Mouse (Mus musculus) neural tube, embryonic 14.5 days (tissue): Measurements from ENCODE around the gene Cnn3. TPM values are rescaled to one million over a fixed set of nuclear protein-coding genes. Genes with fewer than 3 reads are reported as not detected.
A peak's percentile ranks its signal among the peaks of the same experiment; 100 is the strongest.

Source experiments
- ATAC-seq: fragments of 200-750 bp; cut with Nextera tagmentation; 2 replicates; pipeline ENCODE4 v1.8.0; 2017; ENCODE audit warnings: low read depth, mild to moderate bottlenecking, moderate TSS enrichment, moderate library complexity
- H3K27ac ChIP-seq: fragments of 300-500 bp; sonication (generic); 2 replicates; pipeline ENCODE4 v1.5.1; 2014; ENCODE audit warnings: low read depth, mild to moderate bottlenecking, control low read depth, low read length, moderate library complexity, mixed read lengths
- H3K27me3 ChIP-seq: fragments of 300-500 bp; sonication (generic); 2 replicates; pipeline ENCODE4 v1.6.1; 2014; ENCODE audit warnings: low read length; ENCODE audit not compliant: control insufficient read depth, insufficient read depth
- H3K36me3 ChIP-seq: fragments of 300-500 bp; sonication (generic); 2 replicates; pipeline ENCODE4 v1.6.1; 2014; ENCODE audit warnings: low read length, mixed read lengths; ENCODE audit not compliant: control insufficient read depth, insufficient read depth
- H3K4me1 ChIP-seq: fragments of 300-500 bp; sonication (generic); 2 replicates; pipeline ENCODE4 v1.6.1; 2014; ENCODE audit warnings: low read length; ENCODE audit not compliant: control insufficient read depth, insufficient read depth
- H3K4me2 ChIP-seq: fragments of 300-500 bp; sonication (generic); 2 replicates; pipeline ENCODE4 v1.6.1; 2014; ENCODE audit warnings: mild to moderate bottlenecking, low read depth, low read length, control low read depth
- H3K4me3 ChIP-seq: fragments of 300-500 bp; sonication (generic); 2 replicates; pipeline ENCODE4 v1.5.1; 2014; ENCODE audit warnings: low read depth, low read length, control low read depth, mixed read lengths
- H3K9ac ChIP-seq: fragments of 300-500 bp; sonication (generic); replicated peaks from 2 replicates; pipeline ENCODE4 v1.6.1; 2014; ENCODE audit warnings: low read depth, mild to moderate bottlenecking, control low read depth, low read length, mixed read lengths
- H3K9me3 ChIP-seq: fragments of 300-500 bp; sonication (generic); 2 replicates; pipeline ENCODE4 v1.6.1; 2016; ENCODE audit warnings: low read length; ENCODE audit not compliant: control insufficient read depth
- WGBS: fragments of 180-500 bp; shearing (Covaris S2); extraction: QIAGEN DNeasy Blood & Tissue Kit; methylation state at CpG from one replicate; pipeline ENCODE4 v1.1.7; 2014; 5-methylcytosine and 5-hydroxymethylcytosine counted together
- polyA plus RNA-seq: library from polyadenylated mRNA; unstranded; fragments of >200 nt; fragmentation: Nextera tagmentation; extraction: Ambion mirVana; gene quantifications from 2 replicates; pipeline ENCODE4 v1.2.1, GENCODE M21; 2014

The Cnn3 gene
- polyA plus RNA-seq, 1 experiment from 2014 or later: 409 TPM

DNA sequence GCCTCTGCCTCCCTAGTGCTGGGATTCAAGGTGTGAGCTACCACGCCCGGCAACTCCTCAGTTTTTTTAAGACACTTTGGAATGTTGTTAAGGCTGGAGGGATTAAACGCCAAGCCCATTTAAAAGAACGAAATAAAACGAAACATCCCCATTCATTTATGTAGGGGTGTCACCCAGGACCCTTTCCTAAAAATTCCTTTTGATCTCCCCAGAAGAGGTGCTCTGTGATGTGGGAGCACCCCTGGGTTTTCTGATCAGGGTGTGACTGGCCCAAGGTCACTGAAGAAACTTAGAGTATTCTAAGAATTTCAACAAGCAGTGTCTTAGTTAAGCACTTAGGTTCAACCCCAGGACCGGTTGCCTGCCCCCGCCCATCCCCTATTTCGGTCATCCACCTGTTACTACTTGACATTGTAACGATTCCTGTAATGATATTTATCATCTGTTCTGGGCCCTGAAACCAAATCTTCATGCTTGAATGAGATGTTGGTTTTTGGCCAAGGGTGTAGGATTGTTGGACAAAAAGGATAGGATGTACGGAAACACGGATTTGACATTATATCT lies 2.5 kb downstream of the Cnn3 start:
- Histone ChIP-seq H3K9ac (peak overlapping the region; percentile 42; the same call in 1 of the 2 replicates), H3K4me3 (peak overlapping the region; percentile 88), H3K27me3 (no peaks in the 10 kb centered on the region), H3K27ac (no peak overlapping the region), H3K9me3 (no peaks in the 10 kb centered on the region), H3K4me1 (peaks cover 40% of the 10 kb centered on the region), H3K4me2 (peak overlapping the region; percentile 86), H3K36me3 (no peaks in the 10 kb centered on the region)
- ATAC-seq: no peak
- 51% methylated on average over 11 of the region's 11 CpGs for WGBS

DNA sequence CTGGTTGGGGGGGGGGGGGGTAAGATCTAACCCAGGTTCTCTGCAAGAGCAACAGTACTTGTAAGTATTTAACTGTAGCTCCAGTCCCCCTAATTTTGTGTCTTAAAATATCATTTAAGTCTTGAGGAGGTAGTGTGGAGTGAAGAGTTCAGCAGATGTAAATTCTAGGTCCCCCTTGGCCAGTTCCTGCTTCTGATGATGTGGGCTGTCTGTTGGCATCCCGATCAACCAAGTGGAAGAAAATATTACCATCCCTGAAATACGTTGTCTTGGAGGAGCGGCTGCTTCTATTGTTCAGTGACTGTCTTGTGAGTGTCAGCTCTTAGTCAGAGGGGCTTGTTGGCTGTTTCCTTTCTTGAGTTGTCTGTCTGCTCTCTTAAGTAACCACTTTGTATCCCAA lies 3.2 kb downstream of the Cnn3 start:
- no peaks in the 10 kb centered on the region for H3K27me3 ChIP-seq
- H3K9ac ChIP-seq: no peak overlapping the region
- H3K36me3 ChIP-seq: no peaks in the 10 kb centered on the region
- H3K4me1 ChIP-seq: peaks cover 40% of the 10 kb centered on the region
- no peaks in the 10 kb centered on the region for H3K9me3 ChIP-seq
- ATAC-seq: no peak
- peak overlapping the region; percentile 88; the same call in 1 of the 2 replicates for H3K4me3 ChIP-seq
- H3K4me2 ChIP-seq: peak overlapping the region; percentile 86
- no peak overlapping the region for H3K27ac ChIP-seq
- WGBS: 10% methylated on average over 3 of the region's 3 CpGs

DNA sequence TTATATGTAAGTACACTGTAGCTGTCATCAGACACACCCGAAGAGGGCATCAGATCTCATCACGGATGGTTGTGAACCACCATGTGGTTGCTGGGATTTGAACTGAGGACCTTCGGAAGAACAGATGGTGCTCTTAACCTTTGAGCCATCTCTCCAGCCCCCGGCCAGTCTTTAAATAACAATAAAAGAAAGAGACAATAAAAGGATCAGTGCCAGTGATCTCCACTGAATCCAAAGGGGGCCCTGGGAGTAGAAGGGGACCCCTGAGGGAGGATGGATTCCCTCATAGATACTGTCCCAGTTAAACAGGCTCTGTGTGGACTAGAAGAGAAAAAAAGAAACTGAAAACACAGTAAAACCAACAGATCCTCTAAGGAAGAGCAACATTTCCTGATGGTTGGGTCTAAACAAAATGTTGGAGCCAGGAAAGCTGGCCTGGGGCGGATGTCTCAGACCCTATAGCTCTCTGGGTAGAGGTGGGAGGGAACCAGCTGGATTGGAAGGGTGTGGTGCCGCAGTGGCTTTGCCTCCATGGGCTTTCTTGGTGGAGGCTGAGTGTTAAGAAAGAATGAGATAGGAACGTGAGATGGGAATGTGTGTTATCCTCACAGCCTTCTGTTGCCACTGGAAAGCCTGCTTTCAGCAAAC lies 4.1 kb downstream of the Cnn3 start:
- 0 out of 2 replicates have a peak overlapping the region, but pooled peaks have one; percentile 8 for H3K27ac ChIP-seq
- H3K4me1 ChIP-seq: peaks cover 48% of the 10 kb centered on the region
- no peak overlapping the region for H3K4me3 ChIP-seq
- H3K9ac ChIP-seq: no peak overlapping the region
- WGBS: 16% methylated on average over 7 of the region's 7 CpGs
- no peaks in the 10 kb centered on the region for H3K9me3 ChIP-seq
- ATAC-seq: no peak
- no peaks in the 10 kb centered on the region for H3K27me3 ChIP-seq
- H3K36me3 ChIP-seq: no peaks in the 10 kb centered on the region
- peak overlapping the region; percentile 86; the same call in 1 of the 2 replicates for H3K4me2 ChIP-seq

DNA sequence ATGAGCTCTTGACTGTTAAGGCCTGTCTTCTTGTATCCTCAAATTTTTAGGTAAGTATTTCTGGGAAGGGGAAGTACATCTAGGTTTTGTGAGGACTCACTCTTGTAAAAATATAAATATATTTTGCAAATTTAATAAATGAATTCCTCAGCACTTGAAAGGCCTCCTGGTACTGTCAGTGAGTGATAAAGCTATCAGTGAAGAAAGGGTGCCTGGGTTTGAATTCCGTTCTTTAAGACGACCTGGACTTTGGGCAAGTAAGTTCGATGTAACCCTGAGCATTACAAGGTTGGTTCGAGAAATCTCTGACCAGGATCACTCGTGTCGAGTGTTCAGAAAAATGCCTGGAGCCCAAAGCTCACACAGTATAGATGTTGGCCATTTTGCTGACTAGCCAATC lies 7.1 kb downstream of the Cnn3 start:
- H3K4me1 ChIP-seq: peaks cover 45% of the 10 kb centered on the region
- no peaks in the 10 kb centered on the region for H3K36me3 ChIP-seq

DNA sequence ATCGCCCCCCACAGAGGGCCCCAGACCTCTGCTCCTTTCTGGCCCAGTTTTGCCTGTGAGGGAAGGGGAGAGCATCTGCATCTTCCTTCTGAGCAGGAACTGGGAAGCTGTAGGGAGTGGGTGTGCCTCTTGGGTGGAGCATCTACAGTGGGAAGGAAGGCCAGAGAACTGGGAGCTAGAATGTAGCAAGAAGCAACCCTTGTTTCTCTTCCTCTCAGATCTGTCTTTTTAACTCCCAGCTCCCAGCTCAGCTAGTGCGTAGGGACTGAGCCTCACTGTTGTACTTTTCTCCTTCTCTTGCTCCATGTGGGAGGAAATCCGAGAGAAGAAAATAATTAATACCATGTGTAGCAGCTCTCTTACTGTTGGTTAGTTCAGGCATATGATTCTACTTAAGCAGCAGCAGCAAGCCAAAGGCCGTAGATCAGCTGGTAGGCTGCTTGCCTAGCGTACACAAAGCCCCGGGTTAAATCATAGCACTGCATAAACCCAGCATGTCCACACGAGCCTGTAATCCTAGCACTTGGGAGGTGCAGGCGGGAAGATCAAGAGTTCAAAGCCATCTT lies 7.8 kb downstream of the Cnn3 start:
- no peak for ATAC-seq
- Histone ChIP-seq H3K4me2 (no peak overlapping the region), H3K27ac (no peak overlapping the region), H3K36me3 (no peaks in the 10 kb centered on the region), H3K9me3 (no peaks in the 10 kb centered on the region), H3K9ac (no peak overlapping the region), H3K27me3 (no peaks in the 10 kb centered on the region), H3K4me1 (peaks cover 38% of the 10 kb centered on the region), H3K4me3 (no peak overlapping the region)
- WGBS: 52% methylated on average over 8 of the region's 8 CpGs

More for the DNA sequence above, 7.1 kb downstream of the Cnn3 start:
- H3K9ac ChIP-seq: no peak overlapping the region
- no peak for ATAC-seq
- no peaks in the 10 kb centered on the region for H3K27me3 ChIP-seq
- no peak overlapping the region for H3K4me2 ChIP-seq
- WGBS: 87% methylated on average over 6 of the region's 6 CpGs
- no peaks in the 10 kb centered on the region for H3K9me3 ChIP-seq
- no peak overlapping the region for H3K27ac ChIP-seq
- no peak overlapping the region for H3K4me3 ChIP-seq

DNA sequence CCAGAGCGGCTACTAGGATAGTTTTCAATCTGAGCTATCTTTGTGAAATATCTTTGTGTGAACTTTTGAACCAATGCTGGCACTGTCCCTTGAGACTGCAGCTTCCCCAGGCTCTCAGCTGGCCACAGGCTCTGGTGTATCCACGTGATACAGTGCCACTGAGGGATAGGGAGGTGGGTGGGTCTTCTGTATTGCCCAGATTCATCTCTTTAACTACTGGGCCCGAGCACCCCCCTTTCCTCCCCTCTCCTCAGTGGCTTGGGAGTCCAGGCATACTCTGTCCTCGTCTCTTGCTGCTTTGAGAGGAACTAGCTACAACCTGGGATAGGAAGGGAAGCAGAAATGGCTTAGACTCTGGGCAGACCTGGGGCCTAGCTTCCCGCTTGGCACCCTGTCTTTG lies 9.0 kb downstream of the Cnn3 start:
- Histone ChIP-seq H3K27ac (no peak overlapping the region), H3K9ac (no peak overlapping the region), H3K4me3 (no peak overlapping the region), H3K36me3 (no peaks in the 10 kb centered on the region), H3K9me3 (no peaks in the 10 kb centered on the region), H3K4me1 (peaks cover 27% of the 10 kb centered on the region), H3K4me2 (peak overlapping the region; percentile 6; the same call in 1 of the 2 replicates), H3K27me3 (no peaks in the 10 kb centered on the region)
- WGBS: 67% methylated on average over 5 of the region's 5 CpGs
- ATAC-seq: peak; percentile 49; the same call in 1 of the 2 replicates

DNA sequence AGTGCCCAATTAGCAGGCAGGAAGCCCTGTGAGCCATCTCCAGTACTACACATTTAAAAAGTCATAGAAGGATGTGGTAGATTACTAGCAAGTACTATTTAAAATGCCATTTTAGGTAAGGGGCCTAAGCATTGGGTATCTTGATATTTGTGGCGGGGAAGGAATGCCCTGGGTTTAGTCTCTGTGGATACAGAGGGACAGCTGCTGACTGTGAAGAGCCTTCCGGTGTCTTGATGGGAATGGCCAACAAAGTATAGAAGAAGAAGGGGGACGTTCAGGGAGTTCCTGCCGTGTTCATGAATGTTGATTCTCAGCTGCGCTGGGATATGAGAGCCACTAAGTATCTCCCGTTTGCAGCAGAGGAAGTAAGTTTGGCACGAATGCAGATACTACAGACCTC lies 10.8 kb downstream of the Cnn3 start:
- Histone ChIP-seq H3K9ac (no peak overlapping the region), H3K36me3 (no peaks in the 10 kb centered on the region), H3K4me1 (peaks cover 16% of the 10 kb centered on the region; the same call in 1 of the 2 replicates), H3K4me3 (no peak overlapping the region), H3K9me3 (no peaks in the 10 kb centered on the region), H3K4me2 (no peak overlapping the region), H3K27me3 (no peaks in the 10 kb centered on the region), H3K27ac (no peak overlapping the region)
- no peak for ATAC-seq
- 86% methylated on average over 7 of the region's 7 CpGs for WGBS

DNA sequence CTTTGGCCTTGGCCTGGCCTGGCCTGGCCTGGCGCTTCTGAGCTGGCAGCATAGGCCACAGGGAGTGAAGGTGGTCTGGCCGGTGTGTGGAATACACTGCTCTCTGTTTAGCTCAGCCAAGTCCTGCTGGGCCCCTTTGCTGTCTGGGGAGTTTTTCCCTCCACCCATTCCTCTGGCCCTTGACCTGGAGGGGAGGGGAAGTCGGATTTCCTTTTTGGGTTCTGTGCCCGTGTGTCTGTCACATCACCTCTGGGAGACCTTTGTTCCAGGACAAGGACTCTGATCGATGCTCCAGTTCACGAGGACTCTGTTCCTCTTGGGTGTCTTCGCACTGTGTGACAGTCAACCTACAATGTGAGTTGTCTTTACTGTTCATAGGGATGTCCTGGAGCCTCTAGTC lies 11.7 kb downstream of the Cnn3 start:
- Histone ChIP-seq H3K4me1 (peaks cover 15% of the 10 kb centered on the region; the same call in 1 of the 2 replicates), H3K36me3 (no peaks in the 10 kb centered on the region), H3K27me3 (no peaks in the 10 kb centered on the region), H3K9me3 (no peaks in the 10 kb centered on the region), H3K9ac (no peak overlapping the region), H3K4me3 (no peak overlapping the region), H3K4me2 (no peak overlapping the region), H3K27ac (no peak overlapping the region)
- no peak for ATAC-seq
- 79% methylated on average over 7 of the region's 7 CpGs for WGBS

DNA sequence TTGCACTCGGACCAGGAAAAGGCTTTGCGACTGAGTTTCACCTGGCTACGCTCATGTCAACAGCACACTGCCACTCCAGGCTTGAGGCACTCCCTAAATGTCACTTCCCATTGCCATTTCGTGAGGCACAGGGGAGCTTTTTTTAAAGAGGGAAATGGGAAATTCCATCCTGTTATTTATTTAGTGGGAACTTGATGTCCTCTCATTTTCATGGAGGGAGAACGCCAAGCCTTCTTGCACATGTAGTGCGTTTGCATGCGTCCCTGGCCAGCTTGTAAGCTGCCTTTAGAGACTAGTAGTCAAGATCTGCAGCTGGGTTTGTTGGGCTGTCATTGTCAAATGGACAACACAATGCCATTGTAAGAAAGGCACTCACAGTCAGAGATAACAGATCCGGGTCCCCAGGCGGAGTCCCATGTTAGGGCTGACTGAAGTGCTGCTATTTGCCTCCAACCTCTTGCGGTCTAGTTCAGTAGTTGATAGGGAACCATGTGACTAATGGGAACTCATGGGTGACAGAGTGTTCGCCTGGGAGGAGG lies 13.4 kb downstream of the Cnn3 start:
- Histone ChIP-seq H3K4me3 (no peak overlapping the region), H3K9me3 (no peaks in the 10 kb centered on the region), H3K4me2 (no peak overlapping the region), H3K9ac (no peak overlapping the region), H3K27ac (no peak overlapping the region), H3K4me1 (peaks cover 11% of the 10 kb centered on the region; the same call in 1 of the 2 replicates), H3K27me3 (no peaks in the 10 kb centered on the region), H3K36me3 (no peaks in the 10 kb centered on the region)
- ATAC-seq: no peak
- 81% methylated on average over 11 of the region's 11 CpGs for WGBS
